Mouse (Mus musculus) retina, adult 2 months (tissue): ENCODE data around the gene Eef1a1.
A peak's percentile ranks its signal among the peaks of the same experiment; 100 is the strongest.

Experiments used
- DNase-seq: peaks from one replicate; pipeline ENCODE4 v3.0.0-alpha.2; 2012; ENCODE audit warnings: low read depth, low spot score

The Eef1a1 gene

GRCm38 (mm10) chr9:78477021-78477551 is 11.9 kb downstream of the Eef1a1 start:
- no peak for DNase-seq

- no peak for DNase-seq
These were observed 12.4 kb downstream of the Eef1a1 start for GRCm38 (mm10) chr9:78476531-78477020.

- DNase-seq = no peak
These were observed 13.1 kb downstream of the Eef1a1 start for GRCm38 (mm10) chr9:78475873-78476272.

GRCm38 (mm10) chr9:78475383-78475780 is 13.6 kb downstream of the Eef1a1 start:
- no peak for DNase-seq

- no peak for DNase-seq
These were observed 14.1 kb downstream of the Eef1a1 start for GRCm38 (mm10) chr9:78474771-78475382.

- no peak for DNase-seq
These were observed 14.7 kb downstream of the Eef1a1 start for GRCm38 (mm10) chr9:78474270-78474669.

- no peak for DNase-seq
These were observed 15.4 kb downstream of the Eef1a1 start for GRCm38 (mm10) chr9:78473588-78473987.

- DNase-seq = no peak
These were observed 23.2 kb downstream of the Eef1a1 start for GRCm38 (mm10) chr9:78465725-78466124.

- no peak for DNase-seq
These were observed 25.6 kb downstream of the Eef1a1 start for GRCm38 (mm10) chr9:78463337-78463736.

- DNase-seq = no peak
These were observed 31.9 kb downstream of the Eef1a1 start for GRCm38 (mm10) chr9:78457026-78457425.

- no peak for DNase-seq
These were observed 37.6 kb downstream of the Eef1a1 start for GRCm38 (mm10) chr9:78451382-78451781.

GRCm38 (mm10) chr9:78450404-78450803 is 38.5 kb downstream of the Eef1a1 start:
- no peak for DNase-seq

- DNase-seq = peak; percentile 91
These were observed 40.7 kb downstream of the Eef1a1 start, which contains the start of the genes Mto1 and Gm17324 for GRCm38 (mm10) chr9:78447973-78448873. TSS of gene Mto1 (plus strand) at chr9:78448208. TSS of gene Gm17324 (minus strand) at chr9:78448786.

GRCm38 (mm10) chr9:78447606-78447972 is 41.4 kb downstream of the Eef1a1 start:
- DNase-seq = no peak

- no peak for DNase-seq
These were observed 46.2 kb downstream of the Eef1a1 start, which contains the start of gene Cgas for GRCm38 (mm10) chr9:78442579-78443392. TSS of gene Cgas (minus strand) at chr9:78443237.

GRCm38 (mm10) chr9:78442237-78442578 is 46.7 kb downstream of the Eef1a1 start:
- no peak for DNase-seq

- DNase-seq = no peak
These were observed 49.5 kb downstream of the Eef1a1 start for GRCm38 (mm10) chr9:78439426-78439825.

GRCm38 (mm10) chr9:78432471-78432870 is 56.5 kb downstream of the Eef1a1 start:
- no peak for DNase-seq

- no peak for DNase-seq
These were observed 58.5 kb downstream of the Eef1a1 start for GRCm38 (mm10) chr9:78430486-78430885.

GRCm38 (mm10) chr9:78429551-78429950 is 59.4 kb downstream of the Eef1a1 start:
- no peak for DNase-seq

- DNase-seq = no peak
These were observed 60.0 kb downstream of the Eef1a1 start for GRCm38 (mm10) chr9:78428870-78429432.
